Mouse (Mus musculus) lung, postnatal 0 days (tissue): Measurements from ENCODE around the gene Zbtb32.

Experiments
- CTCF ChIP-seq: IDR thresholded peaks from 2 replicates; pipeline ENCODE4 v1.5.1; 2016; ENCODE audit warnings: antibody characterized with exemption, mild to moderate bottlenecking
- EP300 ChIP-seq: IDR thresholded peaks from 2 replicates; pipeline ENCODE4 v1.6.1; 2016; ENCODE audit warnings: antibody characterized with exemption, mild to moderate bottlenecking, control low read depth

DNA sequence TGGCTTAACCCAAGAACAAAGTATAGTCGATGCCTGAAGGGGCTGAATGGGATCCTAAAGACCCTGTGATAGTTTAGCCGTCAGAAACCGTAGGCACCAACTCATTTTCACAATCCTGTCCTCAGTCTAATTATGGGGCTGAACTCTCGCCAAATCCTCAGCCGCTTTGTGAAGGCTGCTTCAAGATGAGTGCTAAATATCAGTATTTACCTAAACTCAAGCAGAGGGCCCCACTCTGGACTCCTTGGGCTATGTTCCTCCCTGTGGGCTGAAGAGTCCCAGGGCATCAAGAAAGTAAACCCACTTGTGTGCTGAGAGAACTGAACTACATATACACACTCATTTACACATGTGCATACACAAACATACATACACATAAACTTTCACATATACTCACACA, 1.9 kb downstream of the Zbtb32 start:
- TF ChIP-seq CTCF (no peak), EP300 (peak; percentile 27; the same call in 1 of the 2 replicates)
